Mouse (Mus musculus): Measurements from ENCODE around the gene Gm20695.

Gene Gm20695

DNA sequence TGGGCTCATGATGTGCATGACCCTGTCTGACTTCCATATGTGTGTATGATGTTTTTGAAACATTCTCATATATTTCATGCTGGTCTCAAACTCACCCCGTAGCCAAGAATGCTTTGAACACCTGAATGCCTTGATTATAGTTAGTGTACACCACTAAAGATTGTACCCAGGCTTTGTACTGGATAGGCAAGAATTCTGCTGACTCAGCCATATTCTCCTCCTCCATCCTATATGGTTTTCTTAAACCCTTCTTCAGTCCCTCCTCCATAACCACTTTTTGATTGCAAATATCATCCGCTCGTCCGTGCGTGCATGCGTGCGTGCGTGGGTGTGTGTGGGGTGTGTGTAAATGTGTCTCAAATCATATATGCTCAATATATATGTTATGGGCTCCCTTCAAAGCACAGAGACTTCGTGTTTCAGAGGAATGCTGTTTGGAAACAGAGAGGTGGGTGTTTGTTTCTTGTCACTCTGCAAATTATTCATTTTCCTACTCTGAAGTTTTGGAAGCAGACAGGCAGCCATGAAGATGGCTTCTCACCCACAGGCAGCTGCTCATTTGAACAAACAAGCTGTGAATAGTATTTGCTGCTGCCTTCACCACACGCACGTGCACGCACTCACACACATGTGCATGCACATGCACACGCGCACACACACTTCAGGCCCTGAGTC, 7.3 kb downstream of the Gm20695 start:
- in situ Hi-C loops (cut with MboI; ENCODE audit: unreplicated experiment in 2 of 2) = no loop called here

DNA sequence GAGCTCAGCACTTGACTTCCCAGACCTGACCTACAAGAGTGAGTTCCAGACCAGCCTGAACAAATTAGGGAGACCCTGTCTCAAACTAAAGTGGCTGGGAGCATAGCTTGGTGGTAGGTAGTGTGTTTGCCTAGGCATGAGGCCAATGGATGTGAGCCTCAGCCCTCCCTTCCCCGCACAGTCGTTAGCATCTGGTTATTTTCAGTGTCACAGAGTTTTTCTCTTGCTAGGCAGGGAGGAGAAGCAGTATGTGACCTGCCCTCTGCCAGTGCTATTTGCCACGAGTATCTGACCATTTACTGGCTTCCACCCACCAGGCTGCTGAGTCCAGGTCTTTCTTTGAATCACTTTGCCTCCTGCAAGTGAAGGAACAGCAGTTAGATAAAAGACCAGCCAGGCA, 9.3 kb downstream of the Gm20695 start:
- in situ Hi-C loops (cut with MboI; ENCODE audit: unreplicated experiment in 2 of 2) = no loop called here

DNA sequence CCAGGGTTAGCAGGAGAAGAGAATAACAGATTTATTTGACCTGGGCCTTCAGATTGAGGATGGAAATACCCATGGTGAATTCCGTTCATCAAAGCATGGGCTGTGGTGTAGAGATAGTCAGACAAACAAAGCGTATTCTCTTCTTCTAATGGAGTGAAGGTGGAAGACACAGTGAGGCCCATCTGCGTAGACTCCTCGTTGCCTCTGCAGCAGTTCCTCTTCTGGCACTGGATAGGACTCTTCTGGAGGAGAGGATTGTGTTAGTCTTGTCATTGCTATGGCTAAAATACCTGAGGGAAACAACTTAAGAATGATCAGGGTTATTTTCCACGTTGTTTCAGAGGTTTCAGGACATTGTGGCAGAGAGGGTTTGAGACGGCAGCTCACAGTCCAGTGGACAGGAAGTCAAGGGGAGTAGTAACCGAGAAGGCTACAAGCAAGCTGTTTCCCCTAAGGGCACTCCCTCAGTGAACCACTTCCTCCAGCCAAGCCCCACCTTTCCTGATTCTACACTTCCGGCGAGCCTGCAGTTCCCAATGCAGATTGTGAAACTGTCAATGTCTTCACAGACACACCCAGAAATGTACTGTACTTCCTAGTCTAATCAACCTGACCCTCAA, 10.8 kb downstream of the Gm20695 start:
- in situ Hi-C loops (cut with MboI; ENCODE audit: unreplicated experiment in 2 of 2) = loop anchor here in 1 of 2 experiments (5.0 kb wide), 1 partner anchor 153 kb away; the partner anchor contains the start of gene Zfp263

DNA sequence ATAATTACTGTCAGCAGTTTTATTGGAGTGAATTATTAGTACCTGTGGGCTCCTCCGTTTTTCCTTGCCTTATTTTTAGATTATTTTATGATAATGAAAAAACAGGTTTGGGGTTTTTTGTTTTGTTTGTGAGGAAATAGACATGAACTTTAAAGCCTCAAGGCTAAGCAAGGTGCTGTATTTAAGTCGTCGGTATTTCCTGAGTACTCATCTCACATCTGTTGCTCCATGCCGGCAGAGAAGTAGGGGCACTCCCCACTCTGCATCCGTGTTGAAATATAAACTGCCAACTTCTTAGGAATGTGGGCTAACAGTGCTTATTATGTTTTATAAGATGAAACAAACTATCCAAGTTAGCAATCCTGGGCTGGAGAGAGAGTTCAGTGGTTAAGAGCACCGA, 11.6 kb downstream of the Gm20695 start:
- in situ Hi-C loops (cut with MboI; ENCODE audit: unreplicated experiment in 2 of 2) = loop anchor here in 1 of 2 experiments (5.0 kb wide), 1 partner anchor 154 kb away; the partner anchor contains the start of gene Zfp263

DNA sequence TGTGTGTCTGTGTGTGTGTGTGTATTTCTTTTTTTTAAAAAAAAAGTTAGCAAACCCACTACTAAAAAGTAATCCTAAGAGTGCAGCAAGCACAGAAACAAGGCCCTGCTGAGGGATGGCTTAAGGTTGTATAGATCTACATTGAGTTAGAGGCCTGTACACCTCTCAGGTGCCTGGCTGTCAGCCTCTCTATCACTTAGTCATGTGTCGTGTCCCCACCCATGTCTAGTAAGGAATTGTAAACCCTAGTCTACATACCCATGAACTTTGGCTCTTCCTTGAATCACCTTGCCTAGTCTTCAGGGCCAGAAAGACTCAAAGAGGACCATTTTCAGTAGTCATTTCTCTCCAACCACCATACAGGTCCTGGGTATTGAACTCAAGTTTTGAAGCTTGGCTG, 12.1 kb downstream of the Gm20695 start:
- in situ Hi-C loops (cut with MboI; ENCODE audit: unreplicated experiment in 2 of 2) = loop anchor here in 1 of 2 experiments (5.0 kb wide), 1 partner anchor 154 kb away; the partner anchor contains the start of gene Zfp263

DNA sequence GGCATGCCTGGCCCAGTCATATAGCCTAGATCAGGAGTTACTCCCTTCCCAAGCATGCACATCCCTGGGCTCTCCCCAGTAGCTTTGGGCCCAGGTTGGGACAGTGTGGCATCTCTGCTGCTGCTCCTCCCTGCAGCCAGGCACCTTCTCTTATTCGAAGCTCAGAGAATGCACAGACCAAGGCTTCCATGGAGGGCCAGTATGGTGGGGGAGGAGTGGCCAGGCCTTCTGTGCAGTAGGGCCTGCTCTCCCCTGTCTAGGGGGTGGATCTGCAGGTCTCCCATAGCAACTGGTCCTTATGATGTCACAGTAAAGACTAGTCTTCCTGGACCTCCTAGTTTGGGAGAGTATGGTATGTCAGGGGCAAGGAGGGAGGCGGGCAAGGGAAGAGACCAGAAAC, 23.0 kb downstream of the Gm20695 start:
- in situ Hi-C loops (cut with MboI; ENCODE audit: unreplicated experiment in 2 of 2) = no loop called here

DNA sequence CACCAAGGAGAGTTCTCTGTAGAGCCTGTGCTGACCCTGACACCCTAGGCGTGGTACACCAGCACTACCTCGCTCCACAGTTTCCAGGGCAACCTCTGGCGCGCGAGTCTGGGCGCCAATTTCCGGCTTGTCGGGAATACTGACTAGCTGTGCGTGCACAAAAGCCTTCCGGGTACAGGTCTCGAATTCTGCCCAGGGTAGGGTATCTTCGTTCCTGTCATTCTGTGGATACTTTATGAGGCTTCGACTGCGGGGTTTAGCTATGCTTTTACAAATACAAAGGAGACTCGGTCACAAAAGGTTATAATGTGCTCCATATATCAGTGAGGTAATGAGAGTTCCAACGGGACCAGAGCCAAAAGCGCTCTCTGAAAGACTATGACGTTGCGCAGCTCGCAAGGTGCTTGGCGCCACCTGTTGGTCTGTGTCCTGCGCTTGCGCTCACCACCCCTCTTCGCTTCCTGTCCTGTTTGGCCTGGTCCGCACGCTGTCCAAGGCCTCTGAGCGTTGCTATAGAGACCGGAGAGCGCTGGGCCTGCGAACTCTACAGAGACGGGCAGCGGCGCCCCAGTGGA, 24.2 kb downstream of the Gm20695 start, which contains the start of the genes 1700037C18Rik and Cluap1:
Gene 1700037C18Rik (minus strand): TSS at position 153 of the 575 bp plus-strand sequence.
Gene Cluap1 (plus strand): TSS at position 265 of the 575 bp plus-strand sequence.
- in situ Hi-C loops (cut with MboI; ENCODE audit: unreplicated experiment in 2 of 2) = no loop called here

DNA sequence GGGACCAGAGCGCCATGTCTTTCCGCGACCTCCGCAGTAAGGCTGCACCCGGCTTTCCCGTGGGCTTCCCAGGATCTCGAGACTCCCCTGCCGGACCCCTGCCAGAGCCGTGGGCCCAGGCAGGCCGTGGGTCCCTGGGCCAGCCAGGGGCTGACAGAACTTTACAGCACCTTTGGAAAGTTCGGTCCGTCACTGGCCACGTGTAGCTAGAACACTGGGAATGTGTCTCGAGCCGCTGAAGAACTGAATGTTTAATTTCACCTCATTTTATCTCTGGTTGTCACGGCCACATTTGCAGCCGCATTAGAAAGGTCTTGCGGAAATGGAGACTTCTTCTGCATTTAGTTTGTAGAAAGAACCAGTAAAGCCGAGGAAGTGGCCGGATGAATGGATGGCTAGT, 24.7 kb downstream of the Gm20695 start:
- in situ Hi-C loops (cut with MboI; ENCODE audit: unreplicated experiment in 2 of 2) = no loop called here

DNA sequence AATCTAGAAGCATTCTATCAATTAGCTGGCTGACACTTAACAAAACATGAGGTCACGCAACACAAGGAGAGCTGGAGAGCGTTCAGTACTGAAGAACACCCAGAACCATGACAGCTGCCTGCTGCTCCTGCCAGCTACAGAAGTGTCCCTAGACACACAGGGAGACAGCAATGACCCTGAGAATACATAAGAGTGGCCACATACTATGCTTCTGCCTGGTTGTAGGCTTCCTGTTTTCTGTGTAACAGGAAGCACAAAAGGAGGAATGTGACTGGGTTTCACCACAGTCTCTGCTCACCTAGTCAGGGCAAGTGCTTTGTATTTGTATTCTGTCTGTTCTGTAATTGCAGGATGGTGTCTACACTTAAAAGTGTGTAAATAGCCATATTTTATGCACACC, 36.3 kb downstream of the Gm20695 start:
- in situ Hi-C loops (cut with MboI; ENCODE audit: unreplicated experiment in 2 of 2) = no loop called here

DNA sequence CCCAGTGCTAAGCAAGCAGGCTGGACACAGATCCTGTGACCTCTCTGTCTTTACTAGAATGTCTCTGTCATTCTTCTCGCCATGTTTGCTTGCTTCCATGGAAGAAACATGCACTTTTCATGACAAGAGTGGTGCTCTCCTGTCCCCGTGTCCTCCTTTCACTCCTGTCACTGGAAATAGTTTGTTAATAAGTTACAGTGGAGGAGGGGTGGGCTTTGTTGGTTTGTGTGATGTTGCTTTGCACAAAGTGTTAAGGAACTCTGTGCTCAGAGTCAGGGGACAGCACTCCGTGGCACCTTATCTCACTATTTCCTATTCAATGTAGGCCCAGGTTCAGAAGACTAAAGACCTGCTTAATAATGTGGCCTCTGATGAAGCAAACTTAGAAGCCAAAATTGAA, 39.1 kb downstream of the Gm20695 start:
- in situ Hi-C loops (cut with MboI; ENCODE audit: unreplicated experiment in 2 of 2) = no loop called here

DNA sequence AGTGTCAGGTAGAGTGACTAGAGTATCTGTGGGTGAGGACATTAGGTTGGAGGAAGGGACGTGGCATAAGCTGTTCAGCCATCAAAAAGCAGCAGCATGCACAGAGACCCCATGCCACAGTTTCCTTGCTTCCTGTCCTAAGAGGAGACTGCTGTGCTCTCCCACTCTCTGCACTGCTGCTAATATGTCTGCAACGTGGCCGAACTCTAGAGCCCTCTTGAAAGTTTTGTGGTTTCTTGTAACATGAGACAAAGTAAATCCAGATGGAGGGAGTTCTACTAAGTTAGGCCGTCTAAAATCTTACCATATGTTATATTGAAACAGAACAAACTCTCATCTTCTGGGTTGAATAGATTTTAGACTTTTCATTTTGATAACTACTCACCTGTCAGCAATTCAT, 39.5 kb downstream of the Gm20695 start:
- in situ Hi-C loops (cut with MboI; ENCODE audit: unreplicated experiment in 2 of 2) = no loop called here

DNA sequence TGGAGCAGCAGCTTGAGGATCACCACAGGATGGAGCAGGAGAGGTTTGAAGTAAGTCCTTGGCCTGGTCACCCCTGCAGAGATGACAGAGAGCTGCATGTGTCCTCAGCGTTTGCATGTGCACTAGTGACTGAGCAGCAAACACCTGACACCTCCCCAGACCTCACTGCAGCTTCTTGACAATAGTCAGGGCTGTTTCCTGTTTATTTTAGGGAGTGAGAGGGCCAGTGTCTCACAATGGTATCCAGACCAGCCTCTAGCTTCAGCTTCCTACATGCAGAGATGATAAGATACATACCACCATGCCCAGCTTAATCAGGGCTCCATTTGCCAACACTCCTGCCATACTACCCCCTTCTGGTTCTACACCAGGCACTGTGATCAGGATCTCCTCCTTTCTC, 44.1 kb downstream of the Gm20695 start:
- in situ Hi-C loops (cut with MboI; ENCODE audit: unreplicated experiment in 2 of 2) = no loop called here

DNA sequence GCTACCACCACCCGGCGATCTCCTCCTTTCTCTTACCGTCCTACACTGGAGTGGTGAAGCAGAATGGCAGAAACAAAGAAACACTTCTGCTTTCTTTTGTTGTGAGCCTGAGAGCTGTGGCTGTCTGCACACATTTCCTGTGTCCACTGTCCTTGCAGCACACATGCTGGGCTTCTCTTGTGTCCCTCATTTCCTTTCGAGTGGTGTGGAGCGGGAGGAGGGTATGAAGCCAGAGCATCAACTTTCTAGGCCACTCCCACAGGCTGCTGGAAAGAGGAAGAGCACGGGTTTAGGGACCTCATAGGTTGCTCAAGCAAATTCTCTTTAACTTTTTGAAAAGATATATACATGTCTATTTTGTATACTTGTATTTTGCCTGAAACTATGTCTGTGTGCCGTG, 44.7 kb downstream of the Gm20695 start:
- in situ Hi-C loops (cut with MboI; ENCODE audit: unreplicated experiment in 2 of 2) = no loop called here

DNA sequence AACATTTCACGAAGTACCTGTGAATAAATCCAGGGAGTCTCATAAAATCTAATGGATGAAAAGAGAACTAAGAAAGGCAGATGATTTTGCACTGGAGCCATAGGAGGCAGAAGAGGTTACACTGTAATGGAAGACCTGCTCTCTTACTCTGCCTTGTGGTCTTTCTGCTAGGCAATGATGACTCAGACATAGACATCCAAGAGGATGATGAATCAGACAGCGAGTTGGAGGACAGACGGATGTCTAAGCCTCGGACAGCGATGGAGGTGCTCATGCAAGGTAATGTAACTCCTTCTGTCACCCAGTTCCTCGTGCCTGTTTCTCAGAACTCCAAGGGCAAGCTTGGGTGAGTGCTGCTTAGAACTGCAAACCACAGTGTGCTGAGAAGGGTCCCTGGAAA, 49.1 kb downstream of the Gm20695 start:
- in situ Hi-C loops (cut with MboI; ENCODE audit: unreplicated experiment in 2 of 2) = loop anchor here in 1 of 2 experiments (5.0 kb wide), 1 partner anchor 34 kb away; no protein-coding TSS in a partner anchor

DNA sequence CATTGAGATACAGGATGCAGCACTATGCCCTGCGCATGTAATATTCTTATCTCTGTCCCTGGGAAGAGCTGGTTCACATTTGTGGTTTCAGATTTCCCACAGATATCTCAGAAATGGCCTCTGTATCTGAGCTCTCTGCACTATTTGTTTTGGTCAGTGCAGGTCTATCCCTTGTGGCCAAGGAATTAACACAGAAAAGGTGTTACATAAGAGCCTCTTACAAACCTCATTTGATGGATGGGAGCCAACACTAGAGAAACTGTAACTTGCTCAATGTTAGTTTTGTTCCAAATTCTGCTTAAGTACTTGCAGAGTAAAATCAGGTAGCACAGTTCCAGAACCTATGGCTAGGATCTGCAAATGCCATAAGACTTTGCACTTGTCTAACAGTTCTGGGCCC, 49.6 kb downstream of the Gm20695 start:
- in situ Hi-C loops (cut with MboI; ENCODE audit: unreplicated experiment in 2 of 2) = loop anchor here in 1 of 2 experiments (5.0 kb wide), 1 partner anchor 33 kb away; no protein-coding TSS in a partner anchor

DNA sequence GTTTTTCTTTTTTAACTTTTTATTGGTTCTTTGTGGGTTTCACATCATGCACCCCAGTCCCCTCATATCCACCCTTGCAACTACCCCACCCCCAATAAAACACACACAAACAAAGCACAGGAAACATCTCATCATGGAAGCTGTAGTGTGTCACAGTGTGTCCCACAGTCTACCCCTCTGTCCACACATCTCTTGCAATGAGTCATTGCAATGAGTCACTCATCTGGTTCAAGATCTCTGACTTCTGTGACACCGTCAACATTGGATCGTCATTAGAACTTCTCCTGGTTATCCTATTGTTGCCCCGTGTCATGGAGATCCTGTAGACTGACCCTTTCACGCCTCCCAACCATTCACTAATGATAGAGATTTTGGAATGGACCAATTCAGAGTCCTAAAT, 50.3 kb downstream of the Gm20695 start:
- in situ Hi-C loops (cut with MboI; ENCODE audit: unreplicated experiment in 2 of 2) = loop anchor here in 1 of 2 experiments (5.0 kb wide), 1 partner anchor 33 kb away; no protein-coding TSS in a partner anchor

DNA sequence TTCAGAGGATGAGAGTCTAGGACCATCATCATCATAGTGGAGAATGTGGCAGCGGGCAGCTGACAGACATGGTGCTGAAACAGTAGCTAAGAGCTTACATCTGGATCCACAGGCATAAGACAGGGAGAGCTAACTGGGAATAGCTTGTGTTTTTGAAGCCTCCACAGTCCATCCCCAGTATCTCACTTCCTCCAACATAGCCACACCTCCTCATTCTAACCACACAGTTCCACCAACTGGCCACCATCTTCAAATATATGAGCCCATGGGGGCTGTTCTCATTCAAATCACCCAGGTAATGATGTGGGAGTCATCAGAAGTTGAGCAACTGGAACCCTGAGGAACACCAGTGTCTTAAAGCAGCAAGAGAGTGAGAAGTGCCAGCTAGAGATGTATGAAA, 66.7 kb downstream of the Gm20695 start:
- in situ Hi-C loops (cut with MboI; ENCODE audit: unreplicated experiment in 2 of 2) = no loop called here

DNA sequence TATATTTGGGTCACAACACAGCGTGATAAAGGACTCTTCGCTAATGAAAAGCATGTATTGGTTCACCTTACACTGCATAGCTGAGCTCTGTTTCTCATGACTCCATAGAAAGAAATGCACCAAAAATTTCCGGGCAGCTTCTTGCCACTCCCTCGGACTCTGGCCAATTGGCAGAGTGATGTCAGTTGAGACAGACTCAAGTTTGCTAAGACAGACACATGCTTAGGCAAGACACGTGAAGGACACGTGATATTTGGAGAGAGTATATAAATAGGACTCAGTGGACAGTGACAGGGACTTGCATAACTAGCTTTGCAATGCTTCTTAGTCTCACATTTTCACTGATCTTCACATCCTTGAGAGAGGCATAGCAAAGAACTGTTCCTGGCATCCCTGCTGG, 71.9 kb downstream of the Gm20695 start:
- in situ Hi-C loops (cut with MboI; ENCODE audit: unreplicated experiment in 2 of 2) = no loop called here

DNA sequence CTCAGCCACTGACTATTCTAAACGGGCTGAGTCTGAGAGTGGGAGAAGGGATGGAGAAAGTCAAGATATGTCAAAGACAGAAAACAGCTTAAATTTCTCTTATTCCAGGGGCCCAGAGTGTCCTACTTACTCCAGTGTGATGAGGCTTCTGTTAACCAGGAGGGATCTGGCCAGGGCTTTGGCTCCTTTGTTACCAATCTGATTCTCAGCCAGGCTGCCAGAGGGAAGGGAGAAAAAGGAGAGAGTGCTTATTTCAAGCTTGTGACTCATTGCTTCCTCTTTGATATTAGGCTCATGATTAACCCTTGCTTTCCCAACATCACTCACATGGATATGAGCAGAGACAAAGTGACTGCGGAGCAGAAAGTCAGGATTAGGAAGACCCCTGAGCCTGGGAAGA, 74.8 kb downstream of the Gm20695 start:
- in situ Hi-C loops (cut with MboI; ENCODE audit: unreplicated experiment in 2 of 2) = no loop called here

DNA sequence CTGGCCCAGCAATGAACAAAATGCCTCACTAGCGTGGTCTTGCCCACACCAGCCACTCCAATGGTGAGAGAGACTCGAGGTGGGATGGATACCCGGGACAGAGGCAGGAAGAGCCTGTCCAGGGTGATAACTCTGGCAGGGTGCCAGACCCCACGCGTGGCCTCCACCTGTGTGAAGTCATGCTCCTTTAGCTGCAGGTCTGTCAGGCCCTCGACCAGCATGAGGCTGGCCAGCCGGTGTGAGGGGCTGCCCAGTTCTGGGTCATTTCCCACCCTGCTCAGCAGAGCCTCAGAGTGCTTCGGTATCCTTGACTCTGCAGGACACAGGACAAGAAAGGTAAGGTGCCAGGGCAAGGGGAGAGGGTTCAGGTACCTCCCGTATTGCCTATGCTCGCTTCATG, 80.5 kb downstream of the Gm20695 start:
- in situ Hi-C loops (cut with MboI; ENCODE audit: unreplicated experiment in 2 of 2) = loop anchor here in 1 of 2 experiments (5.0 kb wide), 1 partner anchor 33 kb away; no protein-coding TSS in a partner anchor

DNA sequence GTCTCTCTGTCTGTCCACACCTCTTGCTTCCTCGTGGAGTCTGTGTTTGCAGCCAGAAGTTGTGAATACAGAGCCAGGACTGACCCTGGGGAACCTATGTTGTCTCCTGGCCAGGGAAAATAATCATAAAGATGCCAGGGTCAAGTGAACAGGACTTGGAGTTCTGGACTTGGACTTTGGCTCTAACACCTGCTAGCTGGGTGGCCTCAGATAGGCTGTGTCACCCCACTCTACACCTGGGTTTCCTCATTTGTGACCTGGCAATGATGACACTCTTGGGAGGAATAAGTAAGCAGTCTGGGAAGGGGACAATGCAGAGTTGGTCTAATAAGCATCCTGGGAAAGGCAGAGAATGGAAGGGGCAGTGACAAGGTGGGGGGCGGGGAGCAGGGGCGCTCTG, 81.1 kb downstream of the Gm20695 start:
- in situ Hi-C loops (cut with MboI; ENCODE audit: unreplicated experiment in 2 of 2) = loop anchor here in 1 of 2 experiments (5.0 kb wide), 1 partner anchor 33 kb away; no protein-coding TSS in a partner anchor
